Mouse (Mus musculus): ENCODE measurements around the gene Ipo7.
"Not testable (repeated sequence)": the region's sequence is repeated elsewhere in the genome, so short reads cannot be mapped to it uniquely, and the experiment has no call there.

Ipo7 gene

DNA sequence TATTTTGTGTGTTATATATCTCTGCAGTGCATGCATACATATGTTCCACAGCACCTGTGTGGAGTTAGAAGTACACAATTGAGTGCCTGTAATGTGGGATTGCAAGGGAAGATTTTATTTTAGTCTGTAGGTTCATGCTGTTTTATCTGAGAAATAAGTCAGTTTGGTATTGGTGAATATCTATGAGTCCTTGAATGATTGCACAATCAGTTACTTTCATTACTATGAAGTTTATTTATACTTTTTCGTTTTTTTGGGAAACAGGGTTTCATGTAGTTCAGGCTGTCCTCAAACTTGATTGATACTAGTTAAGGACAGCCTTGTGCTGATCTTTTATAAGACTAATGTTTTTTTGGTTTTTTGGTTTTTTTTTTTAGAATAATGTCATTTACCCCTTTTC is 5.5 kb downstream of the Ipo7 start:
- DNase-seq: no peak

DNA sequence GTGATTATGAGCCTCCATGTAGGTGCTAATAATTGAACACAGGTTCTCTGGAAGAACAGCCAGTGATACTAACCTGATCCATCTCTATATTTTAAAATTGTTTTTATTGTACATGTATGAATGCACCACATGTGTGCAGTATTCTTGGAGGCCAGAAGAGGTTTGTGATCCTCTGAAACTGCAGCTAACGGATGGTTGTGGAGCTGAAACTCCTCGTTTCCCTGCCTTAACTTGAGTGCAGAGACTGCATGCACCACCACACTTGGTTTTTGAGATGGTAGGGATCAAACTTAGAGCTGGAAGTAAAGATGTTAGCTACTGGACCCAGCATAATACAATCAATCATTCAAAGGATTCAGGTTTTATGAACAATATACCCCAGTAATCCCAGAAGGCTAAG is 8.5 kb downstream of the Ipo7 start:
- no peak for DNase-seq

DNA sequence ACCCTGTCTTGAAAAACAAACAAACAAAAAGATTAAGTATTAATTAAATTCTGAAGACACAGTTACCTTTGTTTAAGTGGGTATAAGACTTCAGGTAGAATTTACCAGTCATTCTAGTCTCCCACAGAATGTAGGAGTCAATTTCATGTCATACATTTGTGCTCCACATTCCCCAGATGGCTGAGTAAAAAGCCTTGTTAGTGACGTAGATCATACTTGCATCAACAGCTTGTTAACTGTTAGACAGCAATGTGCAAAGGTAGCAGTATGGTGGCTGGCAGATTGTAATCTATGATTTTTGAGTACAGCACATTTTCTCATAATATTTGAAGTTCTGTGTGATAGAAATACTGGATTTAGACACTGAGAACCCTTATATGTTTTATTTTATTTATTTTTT is 10.8 kb downstream of the Ipo7 start:
- no peak for DNase-seq

DNA sequence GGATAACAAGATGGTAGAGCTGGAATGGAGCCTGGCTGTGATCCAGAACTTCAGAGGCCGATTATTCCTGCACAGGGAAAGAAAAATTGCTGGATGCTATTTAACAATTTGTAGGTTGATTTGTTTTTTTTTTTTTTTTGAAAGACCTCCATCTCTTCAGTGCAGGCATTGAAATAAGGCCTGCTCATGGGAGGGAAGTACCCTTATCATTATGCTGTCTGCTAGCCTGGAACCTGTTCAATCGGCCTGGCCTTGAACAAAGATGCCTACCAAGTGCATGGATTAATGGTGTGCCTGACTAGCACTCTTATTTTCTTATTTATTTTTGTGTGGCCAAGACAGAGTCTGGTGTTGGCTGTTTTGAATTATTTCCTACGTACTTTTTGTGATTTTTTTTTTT is 12.3 kb downstream of the Ipo7 start:
- no peak for DNase-seq

DNA sequence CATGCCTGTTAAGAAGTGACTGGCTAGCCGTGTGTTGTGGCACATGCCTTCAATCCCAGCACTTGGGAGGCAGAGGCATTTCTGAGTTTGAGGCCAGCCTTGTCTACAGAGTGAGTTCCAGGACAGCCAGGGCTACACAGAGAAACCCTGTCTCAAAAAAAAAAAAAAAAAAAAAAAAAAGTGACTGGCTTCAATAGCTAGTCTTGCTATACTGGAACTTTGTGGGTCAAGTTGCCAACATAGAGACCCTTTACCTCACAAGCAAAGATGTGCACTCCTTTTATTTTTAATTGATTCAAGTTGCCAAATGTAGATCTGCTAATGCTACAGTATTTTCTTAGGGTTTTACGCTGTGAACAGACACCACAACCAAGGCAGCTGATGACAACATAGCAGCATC is 39.6 kb downstream of the Ipo7 start:
- not testable (repeated sequence) for DNase-seq

DNA sequence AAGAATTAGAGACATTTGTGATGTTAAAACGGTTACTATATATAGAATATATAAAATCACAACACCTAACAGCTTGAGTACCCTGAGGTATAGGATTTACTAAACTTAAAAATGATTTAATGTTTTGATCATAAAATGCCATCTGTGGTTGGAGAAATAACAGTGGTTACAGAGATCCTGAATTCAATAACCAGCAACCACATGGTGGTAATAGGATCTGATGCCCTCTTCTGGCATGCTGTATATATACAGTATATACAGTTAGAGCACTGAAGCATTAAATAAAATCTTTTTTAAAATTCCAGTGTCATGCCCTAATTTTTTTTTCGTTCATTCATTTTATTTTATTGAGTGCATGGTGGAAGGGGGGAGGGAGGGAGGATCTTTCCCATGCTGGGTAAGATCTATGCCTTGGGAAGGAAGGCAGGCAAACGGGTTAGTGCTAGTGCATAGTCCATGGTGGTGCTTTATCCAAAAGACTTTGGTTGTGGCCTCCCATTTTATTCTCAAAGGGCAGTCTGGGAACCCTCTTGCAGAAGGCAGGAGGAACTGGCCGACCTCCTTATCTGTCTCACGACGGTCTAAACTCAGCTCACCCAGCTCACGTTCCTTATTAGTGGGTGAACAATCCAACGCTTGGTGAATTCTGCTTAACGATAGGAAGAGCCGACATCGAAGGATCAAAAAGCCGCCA is 41.2 kb downstream of the Ipo7 start:
- DNase-seq: no peak

DNA sequence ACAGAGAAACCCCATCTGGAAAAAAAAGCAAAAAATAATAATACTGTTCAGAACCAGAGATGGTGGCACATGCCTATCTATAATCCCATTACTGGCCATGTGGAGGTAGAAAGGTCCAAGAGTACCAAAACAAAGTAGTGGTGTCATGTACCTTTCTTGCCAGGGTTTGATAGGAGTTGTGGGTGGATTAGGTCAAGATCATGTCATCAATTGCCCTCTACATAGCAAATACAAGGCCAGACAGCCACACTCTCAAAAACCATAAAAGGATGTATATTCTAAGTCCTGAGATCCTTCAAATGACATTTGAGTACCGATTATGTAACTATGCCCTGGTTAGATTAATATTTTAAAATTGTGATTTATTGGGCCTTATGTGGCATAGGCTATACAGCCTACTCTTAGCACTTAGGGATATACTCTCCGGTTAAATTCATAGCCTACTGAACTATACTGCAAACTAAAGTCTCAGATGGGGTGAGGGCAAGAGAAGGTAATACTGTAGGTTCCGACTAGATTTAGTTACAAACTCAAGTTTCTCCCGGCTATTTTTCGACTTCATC is 42.1 kb downstream of the Ipo7 start:
- DNase-seq: no peak

DNA sequence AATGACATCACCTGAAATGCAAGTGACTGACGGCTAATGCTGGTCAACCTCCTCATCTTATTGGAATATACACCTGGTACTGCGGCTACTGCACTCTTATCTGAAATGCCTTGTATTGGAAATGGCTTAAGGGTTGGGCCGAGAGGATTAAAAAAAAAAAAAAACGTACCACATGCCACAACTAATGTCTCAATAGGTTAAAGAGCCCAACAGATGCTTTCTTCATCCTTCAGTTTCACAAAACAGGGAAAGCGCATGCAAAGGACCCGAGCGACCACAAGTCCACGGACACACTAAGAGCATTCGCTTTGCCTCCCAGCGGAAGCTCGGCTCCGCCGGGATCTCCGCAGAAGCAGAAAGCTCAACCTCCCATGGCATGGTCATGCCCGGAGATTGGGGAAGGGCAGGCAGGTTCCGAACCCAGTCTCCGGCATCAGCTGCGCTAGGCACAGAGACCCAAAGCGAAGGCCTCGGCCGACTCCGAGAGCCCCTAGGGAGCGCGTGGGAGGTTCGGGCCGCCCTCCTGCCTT is 42.7 kb downstream of the Ipo7 start:
- DNase-seq: no peak

DNA sequence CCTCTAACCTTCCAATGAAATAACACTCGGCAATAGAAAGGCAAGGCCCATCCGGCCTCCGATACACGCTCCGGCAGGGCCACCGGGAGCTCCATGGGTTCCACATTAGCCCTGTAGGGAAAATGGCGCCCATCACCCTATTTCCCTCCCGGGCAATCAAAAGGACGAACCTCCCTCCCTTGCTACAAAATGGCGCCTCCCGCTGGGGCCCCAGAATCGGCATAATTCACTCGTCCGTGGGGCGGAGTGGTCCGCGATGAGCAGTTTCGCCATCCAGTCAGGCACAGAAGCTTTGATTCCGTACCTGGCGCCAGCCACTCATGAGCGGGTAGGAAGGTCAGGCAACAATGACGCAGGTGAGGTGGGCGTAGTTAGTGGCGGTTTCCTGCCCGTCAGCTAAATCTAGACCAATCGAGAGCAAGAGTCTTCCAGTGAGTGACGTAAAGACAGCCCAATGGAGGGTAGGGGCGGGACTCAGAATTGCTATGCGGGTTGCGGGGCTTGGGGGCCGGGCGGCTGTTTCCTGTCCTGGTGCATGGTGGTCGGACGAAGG is 43.2 kb downstream of the Ipo7 start, which contains the start of gene Zfp143:
Gene Zfp143, plus strand, starts transcription at position 19 of the 553 bp plus-strand sequence.
- DNase-seq: peak; percentile 100

DNA sequence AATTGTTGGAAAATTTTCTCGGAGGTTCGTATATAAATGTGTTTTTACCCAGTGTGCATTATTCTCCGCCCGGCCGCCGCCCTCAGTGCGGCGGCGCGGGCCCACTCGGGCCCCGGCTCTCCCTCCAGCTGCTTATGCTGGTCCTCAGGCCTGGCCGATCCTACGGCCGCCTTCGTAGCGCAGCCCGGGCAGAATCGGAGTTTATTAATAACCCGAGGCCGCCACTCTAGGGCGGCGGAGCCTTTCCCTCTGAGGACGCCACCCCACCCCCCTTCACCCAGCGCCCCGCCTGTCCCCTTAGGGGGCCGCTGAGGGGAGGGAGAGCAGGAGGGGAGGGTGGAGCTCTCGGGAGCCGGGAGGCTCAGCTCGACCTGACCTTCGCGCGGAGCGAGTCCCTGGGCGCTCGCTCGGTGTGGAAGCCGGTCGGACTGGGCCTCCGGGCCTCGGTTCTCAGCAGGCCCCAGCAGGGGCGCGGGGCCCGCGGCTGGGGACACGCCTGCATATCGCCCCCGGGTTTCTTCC is 43.7 kb downstream of the Ipo7 start:
- DNase-seq: peak; percentile 91 to 94

DNA sequence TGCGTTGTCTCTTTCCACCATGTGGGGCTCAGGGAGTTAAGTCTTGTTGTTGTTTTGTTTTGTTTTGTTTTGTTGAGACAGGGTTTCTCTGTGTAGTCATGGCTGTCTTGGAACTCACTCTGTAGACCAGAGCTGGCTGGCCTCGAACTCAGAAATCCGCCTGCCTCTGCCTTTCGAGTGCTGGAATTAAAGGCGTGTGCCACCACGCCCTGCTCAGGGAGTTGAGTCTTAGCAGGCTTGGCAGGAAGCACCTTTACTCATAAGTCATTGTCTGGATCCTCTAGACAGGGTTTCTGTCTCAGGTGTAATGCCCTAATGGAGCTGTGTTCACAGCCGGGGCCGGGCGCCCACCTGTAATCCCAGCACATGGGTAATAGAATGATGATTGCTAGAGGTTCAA is 45.7 kb downstream of the Ipo7 start:
- DNase-seq: no peak

DNA sequence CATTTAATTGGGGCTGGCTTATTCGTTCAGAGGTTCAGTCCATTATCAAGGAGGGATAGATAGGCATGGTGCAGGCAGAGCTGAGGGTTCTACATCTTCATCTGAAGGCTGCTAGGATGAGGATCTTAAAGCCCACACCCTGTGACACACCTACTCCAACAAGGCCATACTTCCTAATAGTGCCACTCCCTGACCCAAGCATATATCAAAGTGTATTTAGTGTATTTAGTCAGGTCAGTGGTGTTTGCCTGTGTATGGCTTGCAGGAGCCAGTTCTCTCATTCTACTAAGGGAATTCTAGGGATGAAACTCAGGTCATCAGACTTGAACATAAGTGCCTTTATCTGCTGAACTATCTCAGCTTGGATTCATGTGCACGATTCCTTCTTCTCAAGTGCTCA is 51.0 kb downstream of the Ipo7 start:
- DNase-seq: no peak

DNA sequence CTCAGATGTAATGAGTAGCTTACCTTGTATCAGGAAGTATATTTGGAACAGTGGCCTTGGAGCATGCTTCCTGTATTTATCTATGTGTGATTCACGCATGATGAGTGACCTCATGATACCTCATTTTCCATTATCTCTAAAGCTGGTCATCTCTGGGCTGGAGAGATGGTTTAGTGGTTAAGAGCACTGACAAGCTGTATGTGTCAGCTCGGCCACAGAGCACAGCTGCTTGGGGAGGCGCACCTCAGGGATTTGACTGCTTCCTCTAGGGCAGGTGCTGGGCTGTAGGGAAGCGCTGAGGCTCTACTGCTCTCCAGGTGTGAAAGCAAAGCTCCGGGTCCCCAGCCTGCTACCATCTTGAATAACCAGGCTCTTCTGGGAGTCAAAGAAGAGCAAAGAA is 60.1 kb downstream of the Ipo7 start:
- DNase-seq: no peak

DNA sequence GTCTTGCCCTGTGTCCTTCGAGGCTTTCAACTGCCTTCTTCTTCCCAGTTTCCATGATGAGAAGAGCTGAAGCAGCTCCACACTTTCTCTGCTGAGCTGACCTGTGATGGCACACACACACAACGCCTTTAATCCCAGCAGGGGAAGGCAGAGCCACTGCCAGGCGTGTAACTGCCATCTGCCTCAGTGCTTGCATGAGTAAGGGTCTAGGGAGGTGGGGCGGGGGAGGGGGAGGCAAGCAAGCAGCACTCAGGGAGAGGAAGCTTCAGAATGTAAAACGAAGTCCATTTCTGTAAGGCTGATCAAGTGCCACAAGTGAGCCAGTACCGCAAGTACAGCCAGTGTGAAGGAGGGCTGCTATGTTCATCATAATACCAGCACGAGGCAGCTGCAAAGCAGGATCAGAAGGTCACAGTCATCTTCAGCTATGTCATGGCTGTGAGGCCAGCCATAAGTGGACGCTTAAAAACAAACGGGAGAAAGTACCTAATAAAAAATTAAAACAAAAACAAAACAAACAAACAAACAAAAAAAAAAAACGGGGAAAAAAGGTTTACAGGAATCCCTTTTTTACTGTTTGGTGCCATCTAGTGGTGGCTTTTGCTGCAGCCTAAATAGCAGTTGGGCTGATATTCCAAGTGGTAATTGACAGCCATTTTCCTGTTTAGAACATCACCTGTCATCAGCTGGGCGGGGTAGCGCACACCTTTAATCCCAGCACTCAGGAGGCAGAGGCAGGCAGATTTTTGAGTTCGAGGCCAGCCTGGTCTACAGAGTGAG is 65.5 kb downstream of the Ipo7 start:
- peak in 1 of 2 experiments; percentile 57 for DNase-seq

DNA sequence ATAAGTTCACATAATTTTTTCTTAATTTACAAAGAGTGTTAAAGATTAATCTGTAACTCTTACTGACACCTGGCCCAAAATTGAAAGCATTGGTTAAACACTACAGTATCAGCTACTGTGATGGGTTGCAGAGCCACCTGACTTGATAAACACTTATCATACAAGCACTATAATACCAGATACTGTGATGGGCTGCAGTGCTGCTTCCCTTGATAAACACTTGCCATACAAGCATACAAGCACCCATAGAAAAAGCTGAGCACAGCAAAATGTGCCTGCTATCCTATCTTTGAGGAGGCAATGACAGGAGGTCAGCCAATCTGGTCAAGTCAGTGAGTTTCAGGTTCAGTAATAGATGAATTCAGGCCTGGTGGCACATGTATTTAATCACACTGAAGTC is 67.1 kb downstream of the Ipo7 start:
- no peak for DNase-seq

DNA sequence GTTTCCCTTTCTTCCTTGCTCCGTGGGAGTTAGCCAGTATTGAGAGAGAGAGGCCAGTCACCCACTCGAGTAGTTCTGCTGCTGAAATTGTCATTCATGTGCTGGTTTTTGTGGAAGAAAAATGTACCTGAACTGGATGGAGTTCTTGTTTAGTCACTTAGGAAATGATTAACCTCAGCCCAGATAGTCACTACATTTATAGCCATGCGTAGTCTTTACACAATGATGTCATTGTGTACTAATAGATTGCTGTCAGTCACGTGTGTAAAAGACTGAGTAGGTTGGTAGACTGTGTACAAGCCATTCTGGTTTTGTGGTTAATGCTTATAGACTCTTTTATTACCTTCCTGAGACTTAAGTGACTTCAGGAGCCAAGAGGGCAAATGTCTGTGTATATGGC is 69.8 kb downstream of the Ipo7 start:
- DNase-seq: peak; percentile 21 to 63

DNA sequence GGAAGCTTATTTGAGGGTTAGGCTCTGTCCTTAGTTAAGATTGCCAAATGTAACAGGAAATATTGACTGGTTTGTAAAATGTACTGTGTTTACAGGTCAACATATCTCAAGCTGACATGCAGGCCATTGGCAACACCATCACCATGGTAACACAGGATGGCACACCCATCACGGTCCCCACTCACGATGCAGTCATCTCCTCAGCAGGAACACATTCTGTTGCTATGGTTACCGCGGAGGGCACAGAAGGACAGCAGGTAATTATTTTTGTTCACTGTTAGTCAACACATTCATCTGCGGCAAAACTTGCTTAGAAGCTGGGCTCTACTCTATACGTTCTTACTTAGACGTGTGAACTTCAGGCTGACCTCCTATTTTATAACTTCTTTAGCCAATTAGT is 73.6 kb downstream of the Ipo7 start:
- no peak for DNase-seq

DNA sequence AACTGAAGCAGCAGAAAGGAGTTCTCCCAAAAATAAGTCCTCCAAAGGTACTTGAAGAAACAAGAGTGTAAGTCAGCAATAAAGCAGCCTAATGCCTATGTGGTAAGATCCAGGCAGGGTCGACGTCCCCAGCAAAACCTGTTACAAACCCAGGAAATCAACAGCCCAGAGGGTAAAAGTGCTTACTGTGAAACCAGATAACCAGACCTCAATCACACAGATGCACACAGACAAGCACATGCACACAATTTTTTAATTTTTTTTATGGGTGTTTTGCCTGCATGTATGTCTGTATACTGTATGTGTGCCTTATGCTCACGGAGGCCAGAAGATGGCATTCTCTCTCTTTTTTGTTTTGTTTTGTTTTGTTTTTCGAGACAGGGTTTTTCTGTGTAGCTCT is 78.3 kb downstream of the Ipo7 start:
- DNase-seq: no peak

DNA sequence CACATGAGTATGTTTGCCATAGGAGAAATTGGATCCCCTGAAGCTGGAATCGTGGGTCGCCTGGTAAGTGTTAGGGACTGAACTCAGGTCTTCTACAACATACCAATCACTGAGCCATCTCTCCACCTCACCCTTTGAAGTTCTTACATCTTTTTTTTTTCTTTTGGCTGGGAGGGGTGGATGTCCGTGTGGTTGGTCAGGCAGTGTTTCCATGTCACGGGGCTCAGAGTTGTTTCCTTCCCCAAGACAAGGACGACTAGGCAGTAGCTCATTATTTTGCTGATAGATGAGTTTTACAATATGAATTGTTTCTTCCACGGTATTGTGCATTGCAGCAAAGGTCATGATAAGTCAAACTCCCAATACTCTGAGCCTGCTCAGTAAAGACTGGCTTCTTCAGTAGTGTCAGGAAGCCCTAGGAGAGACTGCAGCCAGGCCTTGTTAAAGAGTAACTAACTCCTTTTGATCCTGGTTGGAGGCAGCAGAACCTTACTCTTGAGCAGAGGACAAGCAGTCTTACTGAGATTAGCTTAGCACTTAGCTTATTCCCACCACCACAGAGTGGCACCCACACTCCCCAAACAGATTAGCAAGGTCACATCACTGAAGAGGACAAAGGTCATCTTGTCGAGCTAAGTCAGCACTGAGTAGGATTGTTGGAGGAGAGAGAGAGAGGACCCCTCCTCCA is 79.2 kb downstream of the Ipo7 start:
- no peak for DNase-seq

DNA sequence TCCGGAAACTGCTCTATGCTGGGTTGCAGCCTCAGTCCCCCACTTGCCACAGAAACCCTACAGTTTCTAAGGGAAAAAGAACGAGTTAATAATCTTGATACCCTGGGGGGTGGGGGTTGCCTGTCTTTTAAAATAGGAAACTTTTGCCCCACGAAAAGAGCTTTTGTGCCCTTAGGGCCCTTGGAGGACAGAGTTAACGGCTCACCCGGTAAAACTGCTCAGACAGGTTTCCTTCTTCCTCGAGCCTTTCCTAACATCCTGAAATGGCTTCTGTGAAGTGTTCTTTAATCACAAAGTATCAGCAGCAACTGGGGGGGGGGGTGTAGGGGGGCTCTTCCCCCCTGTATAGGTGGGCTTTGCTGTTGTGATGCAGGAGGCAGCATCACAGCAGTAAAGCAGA is 82.8 kb downstream of the Ipo7 start:
- peak in 1 of 2 experiments; percentile 60 for DNase-seq

DNA sequence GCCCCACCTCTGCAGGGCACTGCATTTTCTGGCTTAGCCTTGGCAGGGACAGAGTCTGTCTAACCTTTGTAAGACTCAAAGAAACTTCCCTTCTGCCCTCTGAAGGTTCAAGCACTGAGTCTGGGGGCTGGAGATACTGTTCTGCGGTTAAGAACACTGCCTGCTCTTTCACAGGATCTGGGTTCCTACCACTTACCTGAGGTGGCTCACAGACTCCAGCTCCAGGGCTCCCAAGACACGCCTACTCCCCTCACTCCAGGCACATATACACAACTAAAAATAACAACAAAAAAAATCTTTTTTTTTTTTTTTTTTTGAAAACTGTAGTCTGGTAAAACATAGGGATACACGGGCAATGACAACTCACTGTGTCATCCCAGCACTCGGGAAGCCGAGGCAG is 83.2 kb downstream of the Ipo7 start:
- DNase-seq: no peak

DNA sequence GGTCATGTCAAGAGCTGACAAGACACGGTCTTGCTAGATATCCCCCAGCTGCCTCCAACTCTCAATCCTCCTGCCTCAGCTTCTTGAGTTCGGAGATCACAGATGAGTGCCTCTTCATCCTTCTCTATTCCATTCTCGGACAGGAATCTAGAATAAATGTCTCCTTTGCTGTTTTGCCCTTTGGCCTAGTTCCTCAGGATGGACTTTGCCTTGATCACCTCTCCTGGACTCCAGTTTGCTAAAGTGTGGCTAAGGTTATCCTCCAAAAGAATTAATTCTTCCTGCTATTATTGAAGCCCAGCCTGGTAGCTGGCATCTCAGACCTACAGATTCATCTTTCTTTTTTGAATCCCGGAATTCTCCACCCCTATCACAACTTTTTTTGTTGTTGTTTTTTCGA is 87.0 kb downstream of the Ipo7 start:
- DNase-seq: no peak

Measured in lung, adult 18-20 months (tissue).